Mouse (Mus musculus): ENCODE data around the gene Unc5b. TPM values are rescaled to one million over a fixed set of nuclear protein-coding genes. Genes with fewer than 3 reads are reported as not detected.

Gene Unc5b
- polyA plus RNA-seq, 1 experiment from 2014 or later = 4.3 TPM

DNA sequence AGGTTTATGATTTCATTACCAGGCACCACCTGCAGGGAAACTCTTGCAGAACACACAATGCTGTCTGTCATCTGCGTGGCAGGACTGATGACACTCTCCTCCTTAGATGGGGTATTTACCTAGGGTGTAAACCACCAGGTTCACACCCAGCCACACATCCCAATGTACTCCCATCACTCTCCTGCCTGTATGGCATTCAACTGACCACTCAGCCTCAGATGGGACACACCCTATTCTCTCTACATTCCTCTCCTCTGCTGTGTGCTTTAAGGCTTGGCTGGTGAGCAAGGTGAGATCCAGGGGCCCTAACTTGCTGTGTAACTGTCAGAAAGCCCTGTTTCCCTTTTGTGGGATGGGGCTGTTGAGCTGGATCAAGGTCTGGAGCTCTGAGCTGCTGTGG is 69.3 kb downstream of the Unc5b start:
- Histone ChIP-seq H3K27ac (no peak overlapping the region), H3K9me3 (replicated peaks) (no peaks in the 10 kb centered on the region), H3K27me3 (no peaks in the 10 kb centered on the region; the same call in 1 of the 2 replicates), H3K4me2 (replicated peaks) (no peak overlapping the region), H3K4me3 (no peak overlapping the region), H3K4me1 (no peaks in the 10 kb centered on the region), H3K36me3 (no peaks in the 10 kb centered on the region), H3K9ac (no peak overlapping the region)
- no peak for ATAC-seq (ENCODE audit: low FRiP score)
- 83% methylated on average over 1 of the region's 1 CpGs for WGBS

DNA sequence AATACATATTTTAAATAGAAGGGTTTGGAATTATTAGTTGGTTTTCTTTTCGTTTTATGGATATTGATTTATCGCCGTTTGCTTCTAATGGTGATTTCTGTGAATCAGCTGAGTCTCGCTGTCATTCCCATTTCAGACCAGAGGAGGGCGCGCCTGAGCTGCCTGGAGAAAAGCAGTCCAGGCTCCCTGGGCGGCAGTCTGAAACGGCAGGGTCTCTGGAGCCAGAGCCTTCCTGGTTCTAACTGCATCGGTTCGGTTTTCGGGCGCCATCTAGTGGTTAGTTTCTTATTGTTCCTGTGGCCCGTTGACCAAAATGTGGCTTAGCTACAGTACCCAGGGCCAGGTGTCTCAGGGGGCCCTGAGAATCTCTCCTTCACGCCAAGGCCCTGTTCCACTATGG is 71.0 kb downstream of the Unc5b start:
- Histone ChIP-seq H3K4me2 (replicated peaks) (no peak overlapping the region), H3K9me3 (replicated peaks) (no peaks in the 10 kb centered on the region), H3K4me3 (no peak overlapping the region), H3K36me3 (no peaks in the 10 kb centered on the region), H3K27ac (no peak overlapping the region), H3K27me3 (no peaks in the 10 kb centered on the region; the same call in 1 of the 2 replicates), H3K9ac (no peak overlapping the region), H3K4me1 (no peaks in the 10 kb centered on the region)
- ATAC-seq (ENCODE audit: low FRiP score) = peak; percentile 60; the same call in 1 of the 2 replicates
- WGBS = 6% methylated on average over 14 of the region's 14 CpGs

DNA sequence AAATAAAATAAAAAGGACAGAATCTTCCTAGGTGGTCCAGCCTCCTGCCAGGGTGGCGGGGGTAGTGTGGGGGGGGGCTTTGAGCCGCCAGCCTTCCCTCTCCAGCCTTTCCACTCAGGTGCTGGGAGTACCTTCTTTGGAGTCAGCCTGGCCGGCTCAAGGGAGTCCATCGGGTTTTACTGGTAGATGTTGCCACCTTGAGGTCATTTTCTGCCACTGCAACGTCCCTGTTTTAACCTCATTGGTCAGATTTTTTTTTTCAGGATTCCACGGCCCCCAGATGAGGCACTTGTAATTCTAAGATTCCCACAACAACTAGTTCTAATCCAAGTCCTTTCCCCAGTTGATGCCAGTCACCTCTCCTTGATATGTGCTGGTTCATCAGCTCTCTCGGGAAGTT is 74.4 kb downstream of the Unc5b start:
- H3K9ac ChIP-seq = no peak overlapping the region
- H3K4me2 ChIP-seq (replicated peaks) = no peak overlapping the region
- no peak overlapping the region for H3K27ac ChIP-seq
- H3K27me3 ChIP-seq = no peaks in the 10 kb centered on the region; the same call in 1 of the 2 replicates
- H3K4me1 ChIP-seq = peaks cover 7% of the 10 kb centered on the region
- no peak for ATAC-seq (ENCODE audit: low FRiP score)
- H3K9me3 ChIP-seq (replicated peaks) = no peaks in the 10 kb centered on the region
- H3K36me3 ChIP-seq = no peaks in the 10 kb centered on the region
- WGBS = 7% methylated on average over 7 of the region's 7 CpGs
- no peak overlapping the region for H3K4me3 ChIP-seq

DNA sequence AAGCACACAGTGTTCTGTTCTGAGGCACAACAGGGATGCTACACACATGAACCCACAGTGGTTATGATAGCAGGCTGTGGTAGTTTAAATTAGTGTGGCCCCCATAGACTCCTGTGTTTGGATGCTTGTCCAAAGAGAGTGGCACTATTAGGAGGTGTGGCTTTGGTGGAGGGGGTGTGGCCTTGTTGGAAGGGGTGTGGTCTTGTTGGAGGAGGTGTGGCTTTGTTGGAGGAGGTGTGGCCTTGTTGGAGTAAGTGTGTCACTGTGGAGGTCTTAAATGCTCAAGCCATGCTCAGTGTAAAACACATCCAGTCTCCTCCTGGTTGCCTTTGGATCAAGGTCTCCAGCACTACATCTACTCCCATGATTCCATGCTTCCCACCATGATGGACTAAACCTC is 75.2 kb downstream of the Unc5b start:
- Histone ChIP-seq H3K4me1 (peaks cover 15% of the 10 kb centered on the region), H3K9ac (no peak overlapping the region), H3K4me2 (replicated peaks) (no peak overlapping the region), H3K27ac (no peak overlapping the region), H3K27me3 (no peaks in the 10 kb centered on the region; the same call in 1 of the 2 replicates), H3K36me3 (no peaks in the 10 kb centered on the region), H3K9me3 (replicated peaks) (no peaks in the 10 kb centered on the region), H3K4me3 (no peak overlapping the region)
- ATAC-seq (ENCODE audit: low FRiP score) = no peak

DNA sequence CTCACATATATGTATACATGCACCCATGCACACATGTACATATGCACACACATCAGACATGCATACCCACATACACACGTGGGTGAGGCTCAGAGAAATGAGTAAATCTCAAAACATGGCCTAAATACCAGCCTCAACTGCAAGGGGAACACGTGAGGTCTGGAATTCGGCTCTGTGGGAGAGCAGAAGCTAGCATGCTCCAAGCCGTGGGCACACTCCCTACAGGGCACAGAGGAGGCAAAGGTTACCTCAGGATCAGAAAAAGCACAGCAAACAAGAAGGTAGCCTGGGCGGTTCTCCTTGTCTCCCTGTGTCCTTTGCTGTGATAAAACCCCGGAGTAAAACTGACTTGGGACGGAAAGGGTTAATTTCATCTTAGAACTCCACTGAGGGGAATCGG is 77.4 kb downstream of the Unc5b start:
- H3K9me3 ChIP-seq (replicated peaks) = no peaks in the 10 kb centered on the region
- H3K4me3 ChIP-seq = no peak overlapping the region
- ATAC-seq (ENCODE audit: low FRiP score) = no peak
- no peak overlapping the region for H3K4me2 ChIP-seq (replicated peaks)
- H3K36me3 ChIP-seq = 0 out of 2 replicates have a peak, but pooled peaks cover 3% of the 10 kb centered on the region
- H3K9ac ChIP-seq = no peak overlapping the region
- no peaks in the 10 kb centered on the region; the same call in 1 of the 2 replicates for H3K27me3 ChIP-seq
- H3K4me1 ChIP-seq = peaks cover 24% of the 10 kb centered on the region
- 70% methylated on average over 8 of the region's 8 CpGs for WGBS
- H3K27ac ChIP-seq = no peak overlapping the region

DNA sequence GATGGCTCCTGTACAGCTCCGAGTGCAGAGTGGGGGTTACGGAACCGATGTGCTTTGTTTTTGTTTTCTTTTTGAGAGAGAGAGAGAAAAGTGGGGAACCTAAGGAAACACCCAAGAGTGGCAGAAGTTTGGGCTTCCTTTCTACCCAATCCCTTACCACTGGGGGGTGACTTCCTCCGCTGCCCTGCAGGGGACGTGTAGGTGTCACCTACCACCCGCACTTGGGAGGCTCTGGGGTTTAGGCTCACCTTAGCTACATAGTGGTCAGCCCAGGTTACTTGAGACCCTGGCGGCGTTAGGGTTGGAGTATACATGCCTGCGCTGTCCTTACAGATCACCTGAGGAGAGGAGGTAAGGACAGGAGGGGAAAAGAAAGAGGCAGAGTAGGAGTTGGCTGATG is 78.1 kb downstream of the Unc5b start:
- WGBS = 71% methylated on average over 9 of the region's 9 CpGs
- Histone ChIP-seq H3K27me3 (no peaks in the 10 kb centered on the region), H3K27ac (no peak overlapping the region), H3K4me1 (peaks cover 30% of the 10 kb centered on the region), H3K9me3 (replicated peaks) (no peaks in the 10 kb centered on the region), H3K36me3 (0 out of 2 replicates have a peak, but pooled peaks cover 3% of the 10 kb centered on the region), H3K9ac (no peak overlapping the region), H3K4me2 (replicated peaks) (peak overlapping the region; percentile 75), H3K4me3 (no peak overlapping the region)
- no peak; the same call in 1 of the 2 replicates for ATAC-seq (ENCODE audit: low FRiP score)

DNA sequence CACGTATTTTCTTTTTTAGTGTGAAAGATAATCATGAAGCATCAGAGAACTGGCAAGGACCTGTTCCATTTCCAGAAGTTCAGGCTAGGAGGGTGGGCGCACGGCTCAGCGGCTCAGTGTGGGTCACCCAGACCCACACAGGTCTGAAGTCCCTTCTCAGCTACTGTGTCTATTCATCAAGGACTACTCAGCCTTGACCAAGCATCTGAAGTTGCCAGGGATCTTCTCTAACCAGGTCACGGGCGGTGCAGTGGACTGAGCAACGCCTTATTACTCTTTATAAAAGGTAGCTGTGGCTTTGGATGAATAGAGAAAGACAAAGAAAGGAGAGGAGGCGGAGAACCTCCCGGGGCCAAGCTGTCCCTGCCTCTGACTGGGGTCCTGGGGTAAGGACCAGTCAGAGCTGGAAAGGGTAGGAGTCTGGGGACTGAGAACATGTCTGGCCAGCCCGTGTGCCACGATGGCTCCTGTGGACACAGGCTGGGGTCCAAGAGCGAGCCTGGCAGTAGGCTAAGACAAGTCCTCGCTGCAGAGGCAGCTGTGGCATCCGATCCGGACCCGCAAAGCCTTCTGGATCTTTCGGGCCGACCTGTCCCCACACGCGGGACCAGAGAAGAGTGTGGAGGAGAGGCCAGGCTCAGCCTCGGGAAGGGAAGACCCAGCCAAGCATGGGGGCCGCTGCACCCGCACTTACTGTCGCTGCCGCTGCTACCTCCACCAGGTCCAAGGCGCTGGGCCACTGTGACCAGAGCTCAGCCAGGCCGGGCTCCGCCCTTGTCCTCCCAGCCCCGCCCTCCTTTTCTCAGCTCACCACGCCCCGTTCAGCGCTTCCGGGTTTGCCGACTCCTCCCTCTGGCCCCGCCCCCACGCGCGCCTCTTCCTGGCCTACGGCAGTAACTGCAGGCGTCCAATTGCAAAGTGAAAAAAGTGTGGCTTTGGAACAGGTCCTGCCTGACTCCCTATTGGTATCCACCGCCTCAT is 79.1 kb downstream of the Unc5b start, which contains the start of gene Slc29a3:
TSS of gene Slc29a3 (minus strand) at position 755 of the 981 bp plus-strand sequence.
- peak; percentile 95 for ATAC-seq (ENCODE audit: low FRiP score)
- Histone ChIP-seq H3K4me1 (peaks cover 37% of the 10 kb centered on the region), H3K27me3 (no peaks in the 10 kb centered on the region), H3K4me2 (replicated peaks) (peak within 1 kb of the TSS; percentile 75), H3K27ac (peak within 1 kb of the TSS; percentile 81), H3K9me3 (replicated peaks) (no peaks in the 10 kb centered on the region), H3K36me3 (0 out of 2 replicates have a peak, but pooled peaks cover 3% of the 10 kb centered on the region), H3K4me3 (peak within 1 kb of the TSS; percentile 61), H3K9ac (peak within 1 kb of the TSS; percentile 74)
- WGBS = 8% methylated on average over 41 of the region's 41 CpGs

DNA sequence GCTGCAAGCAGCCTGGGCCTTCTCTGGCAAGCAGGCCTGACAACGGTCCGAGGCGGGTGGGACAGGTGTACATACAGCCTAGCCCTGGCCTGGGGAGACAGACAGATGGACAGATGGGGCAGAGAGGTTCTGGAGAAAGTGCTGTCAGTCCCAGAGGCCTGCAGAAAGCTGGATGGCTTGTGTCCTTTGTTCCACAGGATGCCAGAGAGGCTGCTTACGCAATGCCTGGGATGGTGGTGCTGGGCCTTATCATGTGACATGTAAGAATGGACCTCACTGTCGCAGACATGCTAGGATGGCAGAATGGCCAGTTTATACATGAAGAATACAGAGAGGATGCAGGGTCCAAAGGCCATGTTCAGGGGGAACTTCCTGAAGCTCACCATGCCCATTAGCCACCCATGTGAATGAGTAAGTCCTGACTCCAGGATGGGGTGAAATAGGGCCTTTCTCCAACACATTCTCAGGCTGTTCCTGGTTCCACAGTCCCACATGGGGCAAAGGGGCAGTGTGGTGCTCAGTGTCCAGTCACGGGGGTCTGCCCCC is 83.6 kb downstream of the Unc5b start:
- ATAC-seq (ENCODE audit: low FRiP score) = no peak
- Histone ChIP-seq H3K27ac (no peak overlapping the region), H3K4me2 (replicated peaks) (no peak overlapping the region), H3K4me1 (peaks cover 48% of the 10 kb centered on the region), H3K27me3 (no peaks in the 10 kb centered on the region), H3K9me3 (replicated peaks) (no peaks in the 10 kb centered on the region), H3K4me3 (no peak overlapping the region), H3K9ac (0 out of 2 replicates have a peak overlapping the region, but pooled peaks have one; percentile 35), H3K36me3 (0 out of 2 replicates have a peak, but pooled peaks cover 3% of the 10 kb centered on the region)
- 82% methylated on average over 6 of the region's 6 CpGs for WGBS

DNA sequence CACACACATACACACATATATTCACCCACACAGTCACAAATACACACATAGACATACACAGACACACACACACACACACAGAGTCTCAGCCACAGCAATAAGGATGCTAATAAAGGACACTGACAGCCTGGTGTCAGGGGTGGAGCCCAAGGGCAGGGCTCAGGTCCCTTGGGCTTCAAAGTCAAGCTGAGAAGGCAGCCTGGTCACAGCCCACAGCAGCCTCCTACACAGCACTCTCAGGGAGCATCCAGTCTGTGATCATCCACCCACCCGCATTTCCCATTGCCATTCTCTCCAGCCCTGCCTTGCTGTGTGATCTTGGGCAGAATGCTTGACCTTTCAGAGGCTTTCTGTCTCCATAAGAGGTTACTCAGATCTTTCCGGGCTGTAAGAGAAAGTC is 84.9 kb downstream of the Unc5b start:
- 84% methylated on average over 2 of the region's 2 CpGs for WGBS
- H3K27ac ChIP-seq = no peak overlapping the region
- no peaks in the 10 kb centered on the region for H3K9me3 ChIP-seq (replicated peaks)
- H3K4me2 ChIP-seq (replicated peaks) = no peak overlapping the region
- peak overlapping the region; percentile 10; the same call in 1 of the 2 replicates for H3K9ac ChIP-seq
- no peaks in the 10 kb centered on the region for H3K27me3 ChIP-seq
- no peak for ATAC-seq (ENCODE audit: low FRiP score)
- peaks cover 41% of the 10 kb centered on the region for H3K4me1 ChIP-seq
- H3K36me3 ChIP-seq = 0 out of 2 replicates have a peak, but pooled peaks cover 3% of the 10 kb centered on the region
- no peak overlapping the region for H3K4me3 ChIP-seq

DNA sequence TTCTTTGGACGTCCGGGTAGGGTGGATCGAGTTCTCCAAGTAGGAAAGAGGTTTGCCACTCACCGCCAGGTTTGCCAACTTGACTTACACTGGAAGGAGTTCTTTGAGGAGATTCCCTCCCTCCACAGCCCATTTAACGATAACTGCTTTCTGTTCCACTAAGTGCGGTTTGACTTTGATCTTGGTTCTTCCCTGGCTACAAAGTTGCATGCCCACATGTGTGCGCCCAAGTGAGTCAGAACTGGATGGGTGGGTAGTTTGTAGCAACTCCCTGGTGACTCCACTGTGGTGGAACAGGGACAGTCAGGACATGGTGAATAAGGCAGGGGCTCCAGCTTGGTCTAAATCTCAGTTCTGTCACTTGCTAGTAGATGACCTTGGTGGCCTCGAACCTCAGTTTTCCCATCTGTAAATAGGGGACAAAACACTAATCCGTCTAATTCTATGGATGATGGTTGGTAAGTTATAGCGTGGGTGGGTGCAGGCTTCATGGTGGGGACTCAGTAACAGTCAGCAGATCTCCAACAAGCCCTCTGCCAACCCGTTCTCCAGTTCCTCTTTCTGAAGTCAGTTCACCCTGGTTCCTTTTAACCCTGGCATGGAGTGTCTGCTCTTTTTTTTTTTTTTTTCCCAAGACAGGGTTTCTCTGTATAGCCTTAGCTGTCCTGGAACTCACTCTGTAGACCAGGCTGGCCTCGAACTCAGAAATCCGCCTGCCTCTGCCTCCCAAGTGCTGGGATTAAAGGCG is 86.7 kb downstream of the Unc5b start:
- H3K9me3 ChIP-seq (replicated peaks) = no peaks in the 10 kb centered on the region
- no peak overlapping the region for H3K4me3 ChIP-seq
- WGBS = 91% methylated on average over 14 of the region's 14 CpGs
- H3K27me3 ChIP-seq = no peaks in the 10 kb centered on the region
- H3K36me3 ChIP-seq = no peaks in the 10 kb centered on the region
- no peak for ATAC-seq (ENCODE audit: low FRiP score)
- H3K9ac ChIP-seq = no peak overlapping the region
- H3K4me1 ChIP-seq = peaks cover 31% of the 10 kb centered on the region
- H3K4me2 ChIP-seq (replicated peaks) = no peak overlapping the region
- H3K27ac ChIP-seq = no peak overlapping the region

DNA sequence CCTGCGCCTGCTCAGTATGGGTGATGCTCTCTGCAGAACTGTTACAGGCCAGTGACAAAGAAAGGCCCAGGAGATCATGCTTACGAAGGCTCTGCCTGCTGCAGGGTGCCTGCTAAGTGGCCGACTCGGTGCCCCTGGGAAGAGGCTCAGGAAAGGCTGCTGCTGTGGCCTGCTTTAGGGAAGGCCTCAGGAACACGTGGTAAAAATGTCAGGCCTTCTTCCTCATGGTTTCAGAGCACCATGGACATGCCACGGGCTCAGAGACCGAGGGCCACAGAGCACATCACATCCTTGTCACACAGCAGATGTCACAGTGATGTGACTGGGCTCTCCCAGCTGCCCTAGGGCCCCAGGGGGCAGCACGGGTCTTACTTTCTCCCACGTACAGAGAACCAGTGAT is 87.7 kb downstream of the Unc5b start:
- H3K4me3 ChIP-seq = no peak overlapping the region
- H3K9me3 ChIP-seq (replicated peaks) = no peaks in the 10 kb centered on the region
- peak overlapping the region; percentile 3; the same call in 1 of the 2 replicates for H3K27ac ChIP-seq
- H3K4me1 ChIP-seq = peaks cover 27% of the 10 kb centered on the region
- 0 out of 2 replicates have a peak overlapping the region, but pooled peaks have one; percentile 37 for H3K9ac ChIP-seq
- H3K27me3 ChIP-seq = no peaks in the 10 kb centered on the region
- 54% methylated on average over 9 of the region's 9 CpGs for WGBS
- H3K36me3 ChIP-seq = no peaks in the 10 kb centered on the region
- H3K4me2 ChIP-seq (replicated peaks) = no peak overlapping the region
- no peak for ATAC-seq (ENCODE audit: low FRiP score)

DNA sequence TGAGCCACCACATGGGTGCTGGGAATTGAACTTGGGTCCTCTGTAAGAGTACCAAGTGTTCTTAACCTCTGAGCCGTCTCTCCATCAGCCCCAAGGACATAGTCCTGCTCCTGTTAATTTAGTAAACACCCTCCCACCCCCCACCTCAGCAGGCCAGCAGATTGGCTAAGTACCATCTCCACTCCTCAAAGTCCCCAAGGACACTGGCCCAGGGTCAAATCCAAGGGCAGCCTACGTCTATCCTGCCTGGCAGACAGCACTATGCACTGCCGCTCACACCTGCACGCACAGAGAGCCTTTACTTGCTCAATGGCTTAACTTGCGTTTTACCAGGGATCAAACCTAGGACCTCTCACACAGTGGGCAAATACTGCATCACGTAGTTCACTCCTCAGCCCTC is 88.4 kb downstream of the Unc5b start:
- no peak for ATAC-seq (ENCODE audit: low FRiP score)
- H3K4me1 ChIP-seq = peaks cover 20% of the 10 kb centered on the region
- H3K4me2 ChIP-seq (replicated peaks) = no peak overlapping the region
- H3K27me3 ChIP-seq = no peaks in the 10 kb centered on the region
- H3K9ac ChIP-seq = no peak overlapping the region
- no peaks in the 10 kb centered on the region for H3K36me3 ChIP-seq
- no peak overlapping the region for H3K27ac ChIP-seq
- H3K4me3 ChIP-seq = no peak overlapping the region
- WGBS = 81% methylated on average over 6 of the region's 6 CpGs
- H3K9me3 ChIP-seq (replicated peaks) = no peaks in the 10 kb centered on the region

All from hindbrain, embryonic 12.5 days (tissue).